12 mouse cellular contexts compared by ENCODE assay signal in genomic region chr12:52381968-52382325, GRCm38 (mm10).
DNase-seq lines count a peak whose midpoint lies in the region; ATAC-seq and TF ChIP-seq lines count a peak whose summit lies in the region.
"Had no signal": no experiment of that assay in that cellular context is flagged by ENCODE, and none has a peak within 500 bp of the region (broad histone marks: within the 10 kb centered on the region; RNA-seq: fewer than 3 reads in every experiment).

No protein-coding gene starts in this region.

- no peaks in the 10 kb centered on the region for H3K9me3 ChIP-seq in lung, embryonic 16.5 days (ENCODE audit: control insufficient read depth, low read length)
- H3K9me3 ChIP-seq in forebrain, embryonic 12.5 days: no peaks in the 10 kb centered on the region
- H3K9me3 ChIP-seq in intestine, embryonic 16.5 days (ENCODE audit: control insufficient read depth, low read length): no peaks in the 10 kb centered on the region
- H3K9me3 ChIP-seq in stomach, postnatal 0 days (ENCODE audit: control insufficient read depth, low read length): no peaks in the 10 kb centered on the region
- H3K9me3 ChIP-seq: liver, embryonic 15.5 days had no signal

- no peak for TF ChIP-seq CTCF in stomach, postnatal 0 days (IDR thresholded peaks at IDR 0.05; ENCODE audit: low read depth)

- no peak for DNase-seq in lung, postnatal 36 days
- no peak for DNase-seq in stomach, postnatal 0 days (ENCODE audit: low spot score)
- DNase-seq in Muller cell, postnatal 12 days (ENCODE audit: inconsistent ontology term): no peak
- DNase-seq: adrenal gland, postnatal 14 days; cerebellum, adult 9-11 months; layer of hippocampus, adult 9-11 months; thymus, postnatal 36 days had no signal

- H3K4me2 ChIP-seq in lung, embryonic 16.5 days (ENCODE audit: low read depth, low read length): no peak overlapping the region
- H3K4me2 ChIP-seq in forebrain, embryonic 12.5 days: no peak overlapping the region
- H3K4me2 ChIP-seq in intestine, embryonic 16.5 days (ENCODE audit: low read depth, low read length): no peak overlapping the region
- H3K4me2 ChIP-seq in stomach, postnatal 0 days (replicated peaks; ENCODE audit: low read depth): no peak overlapping the region; the same call in 1 of the 2 replicates

- no peaks in the 10 kb centered on the region for H3K27me3 ChIP-seq in lung, embryonic 16.5 days (ENCODE audit: control insufficient read depth, insufficient read depth, low read depth, low read length)
- H3K27me3 ChIP-seq in forebrain, embryonic 12.5 days: no peaks in the 10 kb centered on the region
- H3K27me3 ChIP-seq in intestine, embryonic 16.5 days (replicated peaks; ENCODE audit: control insufficient read depth, insufficient read depth, low read length): no peaks in the 10 kb centered on the region
- H3K27me3 ChIP-seq in stomach, postnatal 0 days (ENCODE audit: control insufficient read depth, insufficient read depth, low read length): no peaks in the 10 kb centered on the region
- H3K27me3 ChIP-seq: liver, embryonic 15.5 days had no signal

- 36% methylated on average over 1 of the region's 1 CpGs for WGBS in lung, embryonic 16.5 days
- WGBS in forebrain, embryonic 12.5 days: 79% methylated on average over 1 of the region's 1 CpGs
- WGBS in intestine, embryonic 16.5 days: 71% methylated on average over 1 of the region's 1 CpGs
- WGBS in stomach, postnatal 0 days: 73% methylated on average over 1 of the region's 1 CpGs

- peaks cover 23% of the 10 kb centered on the region for H3K4me1 ChIP-seq in lung, embryonic 16.5 days (replicated peaks; ENCODE audit: control insufficient read depth, insufficient read depth, low read length)
- peaks cover 31% of the 10 kb centered on the region for H3K4me1 ChIP-seq in forebrain, embryonic 12.5 days
- peaks cover 25% of the 10 kb centered on the region for H3K4me1 ChIP-seq in intestine, embryonic 16.5 days (ENCODE audit: control insufficient read depth, insufficient read depth, low read length)
- H3K4me1 ChIP-seq in stomach, postnatal 0 days (replicated peaks; ENCODE audit: control insufficient read depth, insufficient read depth): peaks cover 10% of the 10 kb centered on the region
- H3K4me1 ChIP-seq: liver, embryonic 15.5 days had no signal

- H3K27ac ChIP-seq in lung, embryonic 16.5 days (ENCODE audit: low read length): peak overlapping the region; percentile 73
- peak overlapping the region; percentile 51 for H3K27ac ChIP-seq in forebrain, embryonic 12.5 days
- H3K27ac ChIP-seq in intestine, embryonic 16.5 days (ENCODE audit: low read length): peak overlapping the region; percentile 19; the same call in 1 of the 2 replicates
- peak overlapping the region; percentile 56; the same call in 1 of the 2 replicates for H3K27ac ChIP-seq in stomach, postnatal 0 days (replicated peaks)
- H3K27ac ChIP-seq: liver, embryonic 15.5 days had no signal

- TF ChIP-seq EP300 in stomach, postnatal 0 days (optimal IDR thresholded peaks at IDR 0.05): no peak

- H3K4me3 ChIP-seq in lung, embryonic 16.5 days (ENCODE audit: low read length): no peak overlapping the region
- no peak overlapping the region for H3K4me3 ChIP-seq in forebrain, embryonic 12.5 days (replicated peaks)
- no peak overlapping the region for H3K4me3 ChIP-seq in intestine, embryonic 16.5 days (ENCODE audit: low read length)
- H3K4me3 ChIP-seq in stomach, postnatal 0 days (ENCODE audit: low read depth, low read length): no peak overlapping the region
- H3K4me3 ChIP-seq: liver, embryonic 15.5 days had no signal

- no peak overlapping the region for H3K9ac ChIP-seq in lung, embryonic 16.5 days (ENCODE audit: low read length)
- peak overlapping the region; percentile 25; the same call in 1 of the 2 replicates for H3K9ac ChIP-seq in forebrain, embryonic 12.5 days
- H3K9ac ChIP-seq in intestine, embryonic 16.5 days (ENCODE audit: low read depth, low read length): no peak overlapping the region
- peak overlapping the region; percentile 41 for H3K9ac ChIP-seq in stomach, postnatal 0 days (ENCODE audit: low read length)
- H3K9ac ChIP-seq: liver, embryonic 15.5 days had no signal

- peak; percentile 9; the same call in 1 of the 2 replicates for ATAC-seq in lung, embryonic 16.5 days (ENCODE audit: low read depth)
- ATAC-seq in forebrain, embryonic 12.5 days (ENCODE audit: low FRiP score): no peak; the same call in 1 of the 2 replicates
- no peak for ATAC-seq in intestine, embryonic 16.5 days
- no peak for ATAC-seq in stomach, postnatal 0 days (ENCODE audit: low FRiP score, low TSS enrichment)
- no peak for ATAC-seq in activated CD4-positive, CD25-positive, alpha-beta regulatory T cell, adult 4 months

- H3K36me3 ChIP-seq in lung, embryonic 16.5 days (ENCODE audit: control insufficient read depth, insufficient read depth, low read length): no peaks in the 10 kb centered on the region
- no peaks in the 10 kb centered on the region for H3K36me3 ChIP-seq in forebrain, embryonic 12.5 days (replicated peaks)
- H3K36me3 ChIP-seq in intestine, embryonic 16.5 days (ENCODE audit: control insufficient read depth, insufficient read depth, low read length): no peaks in the 10 kb centered on the region
- H3K36me3 ChIP-seq in stomach, postnatal 0 days (ENCODE audit: control insufficient read depth, insufficient read depth, low read length): no peaks in the 10 kb centered on the region
- H3K36me3 ChIP-seq: liver, embryonic 15.5 days had no signal

Comparison
In these comparisons a context has a peak if more than half of its experiments do, and no peak if none do; other contexts are left out.
1. H3K27ac ChIP-seq: peak in every context shown above with its lines; median percentile 73 in lung, embryonic 16.5 days; 56 in stomach, postnatal 0 days; 51 in forebrain, embryonic 12.5 days; 19 in intestine, embryonic 16.5 days.
2. H3K9ac ChIP-seq: peak in forebrain, embryonic 12.5 days (single experiment) and stomach, postnatal 0 days (single experiment); none in lung, embryonic 16.5 days (single experiment) and intestine, embryonic 16.5 days (single experiment).